Mouse (Mus musculus) megakaryocyte, adult 5-6 weeks (primary cell): Measurements from ENCODE around the gene Cenpt. TPM values are rescaled to one million over a fixed set of nuclear protein-coding genes. Genes with fewer than 3 reads are reported as not detected.
"Not testable (repeated sequence)": the region's sequence is repeated elsewhere in the genome, so short reads cannot be mapped to it uniquely, and the experiment has no call there.

Experiments
- ATAC-seq: 2 replicates; pipeline ENCODE4 v1.8.0; 2016; ENCODE audit warnings: mild to moderate bottlenecking, inconsistent platforms; ENCODE audit not compliant: poor library complexity, severe bottlenecking
- total RNA-seq, 2 experiments: library from RNA; stranded (forward) in 1 of 2; stranded (reverse) in 1 of 2; fragments of 153-499, 151-499 nt in 1 of 2; fragments of 221-1000, 200-1000 nt in 1 of 2; gene quantifications; 2 replicates each; pipeline versions ENCODE4 v1.2.3 to v1.2.4; 2015 to 2017

The Cenpt gene
- total RNA-seq, 2 experiments from 2014 or later: 12.4 to 16.7 TPM

DNA sequence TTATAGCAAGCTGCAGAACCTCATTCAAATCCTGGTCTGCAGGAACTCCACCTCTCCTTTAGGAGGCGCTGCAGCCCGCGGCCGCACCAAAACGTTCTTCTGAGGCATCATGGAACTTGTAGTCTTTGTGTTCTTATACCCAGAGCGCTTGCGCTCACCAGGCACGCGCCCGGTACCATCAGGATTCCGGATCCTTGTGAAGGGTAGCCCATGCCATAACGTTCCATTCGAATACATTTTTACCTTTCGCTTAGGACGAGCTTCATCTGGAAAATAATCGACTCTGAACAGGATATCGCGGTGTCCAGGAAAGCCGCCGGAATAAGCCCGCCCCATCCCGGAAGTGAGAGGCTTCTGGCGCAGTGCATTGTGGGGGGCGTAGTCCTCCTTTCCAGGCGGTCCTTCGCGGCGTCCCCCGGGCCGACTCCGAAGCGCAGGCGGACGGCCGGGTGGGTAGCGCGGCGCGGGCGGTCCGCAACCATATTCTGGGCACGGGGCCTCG is 1.7 kb upstream of the Cenpt start, which contains the start of gene Thap11:
Gene Thap11 (plus strand): TSS at position 418 of the 502 bp plus-strand sequence.
- peak; percentile 74 for ATAC-seq

DNA sequence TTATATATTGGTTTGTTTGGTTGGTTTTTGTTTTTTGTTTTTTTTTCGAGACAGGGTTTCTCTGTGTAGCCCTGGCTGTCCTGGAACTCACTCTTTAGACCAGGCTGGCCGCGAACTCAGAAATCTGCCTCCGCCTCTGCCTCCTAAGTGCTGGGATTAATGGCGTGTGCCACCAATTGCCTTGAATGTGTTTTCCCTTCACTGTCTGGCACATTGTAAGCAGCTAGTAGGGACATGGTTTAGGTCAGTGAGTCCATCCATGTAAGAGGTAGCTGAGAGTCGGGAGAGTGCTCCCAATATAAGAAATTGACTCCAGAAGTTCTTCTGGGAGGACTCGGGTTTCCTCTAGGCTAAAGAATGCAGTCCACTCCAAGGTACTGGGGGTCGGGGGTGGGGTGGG is 1.2 kb upstream of the Cenpt start:
- no peak for ATAC-seq

DNA sequence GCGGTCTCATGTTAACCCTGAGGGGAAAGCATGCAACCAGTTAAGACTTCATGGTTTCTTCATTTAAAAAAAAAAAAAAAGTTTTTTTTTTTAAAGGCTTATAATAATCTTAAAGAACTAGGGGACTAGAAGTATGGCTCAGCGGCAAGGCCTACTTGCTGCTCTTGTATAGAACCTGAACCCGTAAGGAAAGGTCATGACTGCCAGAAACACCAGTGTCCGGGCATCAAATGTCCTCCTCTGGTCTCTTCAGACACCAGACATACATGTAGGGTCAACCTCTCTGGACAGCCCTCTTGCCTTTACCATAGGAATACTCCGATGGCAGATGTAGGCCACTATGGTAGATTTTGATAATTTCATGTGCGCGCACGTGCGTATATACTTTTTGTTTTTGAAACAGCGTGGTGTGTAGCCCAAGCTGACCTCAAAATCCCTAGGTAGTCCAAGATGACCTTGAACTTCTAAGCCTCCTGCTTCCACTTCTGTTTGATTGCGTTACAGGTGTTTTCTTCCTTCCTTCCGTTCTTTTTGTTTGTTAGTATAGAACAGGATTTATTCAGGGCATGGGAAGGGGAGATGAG is 840 bp downstream of the Cenpt start:
- no peak for ATAC-seq

DNA sequence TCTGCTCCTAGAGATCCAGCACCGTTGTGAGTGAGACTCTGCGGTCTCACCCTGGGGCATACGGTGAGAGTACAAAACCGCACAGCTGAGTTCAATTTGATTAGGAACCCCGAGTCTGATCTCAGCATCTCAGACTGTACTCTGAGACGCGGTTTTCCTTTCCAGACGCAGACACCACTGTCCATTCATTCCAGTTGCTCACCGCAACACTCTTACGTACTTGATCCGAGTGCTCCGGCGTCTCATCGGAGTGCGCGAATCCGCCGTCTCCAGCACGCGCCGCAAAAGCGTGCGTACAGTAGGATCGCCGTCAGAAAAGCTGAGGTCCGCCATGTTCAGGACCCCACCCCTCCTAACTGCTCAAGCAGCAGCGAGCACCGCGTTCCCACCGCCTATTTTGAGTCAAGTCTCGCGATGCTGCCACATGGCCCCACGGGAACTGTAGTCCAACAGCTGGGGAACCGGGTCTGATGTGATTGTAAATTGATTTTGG is 1.4 kb downstream of the Cenpt start:
- ATAC-seq: peak; percentile 70

DNA sequence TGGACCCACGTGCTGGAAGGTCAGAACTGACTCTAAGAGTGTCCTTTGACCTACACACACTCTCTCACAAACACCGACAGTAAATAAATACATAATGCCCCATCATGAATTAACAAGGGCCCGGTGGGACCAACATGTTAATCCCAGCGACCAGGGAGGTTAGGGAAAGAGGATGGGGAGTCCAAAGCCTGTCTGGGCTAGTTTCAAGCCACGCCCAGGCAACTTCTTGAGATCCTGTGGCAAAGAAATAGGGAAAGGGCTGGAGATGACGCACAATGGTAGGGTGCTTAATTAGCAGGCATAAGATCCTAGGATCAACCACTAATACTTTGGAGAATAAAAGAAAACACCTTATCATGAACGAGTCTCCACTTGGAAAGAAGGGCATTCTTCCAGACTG is 2.5 kb downstream of the Cenpt start:
- ATAC-seq: no peak

DNA sequence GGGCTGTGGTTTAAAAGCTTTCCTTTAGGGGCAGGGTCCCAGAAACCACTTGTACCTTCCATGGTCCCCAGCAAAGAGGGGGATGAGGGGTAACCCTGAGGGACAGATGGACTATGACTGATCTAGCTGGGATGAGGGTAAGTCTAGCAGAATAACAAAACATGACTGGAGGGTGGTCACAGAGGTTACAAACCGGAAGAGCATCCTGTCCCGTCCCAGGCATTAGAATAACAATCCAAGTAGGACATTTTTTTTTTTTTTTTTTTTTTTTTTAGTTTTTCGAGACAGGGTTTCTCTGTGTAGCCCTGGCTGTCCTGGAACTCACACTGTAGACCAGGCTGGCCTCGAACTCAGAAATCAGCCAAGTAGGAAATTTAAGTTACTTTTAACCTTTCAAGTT is 3.1 kb downstream of the Cenpt start:
- no peak for ATAC-seq

DNA sequence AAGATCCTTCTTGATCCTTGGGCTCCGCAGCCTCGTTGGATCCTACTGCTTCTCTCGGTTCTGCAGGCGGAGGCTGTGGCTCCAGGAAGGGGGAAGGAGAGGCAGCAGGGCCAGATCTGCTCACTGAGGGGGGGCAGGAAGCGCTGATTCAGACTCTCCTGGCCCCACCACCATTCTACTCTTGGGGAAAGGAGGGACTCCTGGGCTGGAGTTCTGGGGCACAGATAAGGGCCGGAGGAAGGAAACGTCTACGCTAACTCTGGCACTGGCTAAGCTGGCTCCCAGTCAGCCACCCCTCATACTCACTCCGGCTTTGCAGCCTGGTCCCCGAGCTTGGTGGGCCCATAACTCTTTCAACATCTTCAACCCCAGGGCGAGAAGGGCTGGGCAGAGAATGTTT is 6.4 kb downstream of the Cenpt start:
- ATAC-seq: no peak

DNA sequence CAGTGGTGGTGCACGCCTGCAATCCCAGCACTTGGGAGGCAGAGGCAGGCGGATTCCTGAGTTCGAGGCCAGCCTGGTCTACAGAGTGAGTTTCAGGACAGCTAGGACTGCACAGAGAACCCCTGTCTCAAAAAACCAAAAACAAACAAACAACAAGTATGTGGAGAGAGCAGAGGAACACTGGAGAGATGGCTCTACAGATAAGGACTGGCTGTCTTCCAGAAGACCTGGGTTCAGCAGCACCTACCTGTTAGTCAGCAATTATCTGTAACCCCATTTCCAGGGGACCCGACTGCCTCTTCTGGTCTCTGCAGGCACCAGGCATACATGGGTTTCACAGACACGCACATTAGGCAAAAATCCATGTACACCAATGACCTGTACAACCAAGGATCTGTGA is 13.9 kb downstream of the Cenpt start:
- ATAC-seq: no peak

DNA sequence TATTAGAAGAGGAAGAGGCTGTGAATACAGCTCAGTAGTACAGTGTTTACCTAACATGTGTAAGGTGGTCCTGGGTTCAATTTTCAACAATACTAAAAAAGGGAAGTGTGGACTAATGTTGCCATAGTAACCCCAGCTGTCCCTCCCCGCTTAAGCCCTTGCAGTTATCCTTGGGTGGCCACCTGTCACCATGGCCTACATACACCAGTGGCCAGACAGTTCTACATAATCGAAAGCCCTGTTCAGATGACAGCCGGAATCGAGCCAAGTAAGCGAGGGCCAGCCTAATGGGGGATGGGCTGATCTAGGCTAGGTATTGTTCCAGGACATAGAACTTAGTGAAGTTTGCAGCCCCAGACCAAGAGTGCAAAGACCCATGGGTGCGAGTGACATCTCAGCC is 16.1 kb downstream of the Cenpt start:
- no peak for ATAC-seq

DNA sequence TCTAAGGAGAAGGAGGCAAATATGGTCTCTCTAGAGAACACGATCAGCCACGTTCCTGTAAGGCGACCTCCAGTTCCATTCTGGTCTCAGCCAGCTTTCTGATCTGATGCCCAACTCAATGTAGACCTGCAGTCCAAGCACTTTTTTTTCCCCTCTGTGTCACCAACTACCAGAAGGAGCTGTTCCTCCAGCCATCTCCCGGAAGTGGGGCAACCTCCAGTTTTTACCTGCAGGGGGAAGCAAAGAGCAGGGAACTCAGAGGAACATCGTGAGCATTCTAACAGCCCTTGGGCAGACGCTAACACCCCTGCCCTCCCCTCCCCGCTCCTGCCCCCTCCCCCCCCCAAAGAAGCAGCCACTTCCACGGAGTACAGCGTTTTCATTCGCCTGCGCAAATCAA is 17.8 kb downstream of the Cenpt start:
- ATAC-seq: peak; percentile 100

DNA sequence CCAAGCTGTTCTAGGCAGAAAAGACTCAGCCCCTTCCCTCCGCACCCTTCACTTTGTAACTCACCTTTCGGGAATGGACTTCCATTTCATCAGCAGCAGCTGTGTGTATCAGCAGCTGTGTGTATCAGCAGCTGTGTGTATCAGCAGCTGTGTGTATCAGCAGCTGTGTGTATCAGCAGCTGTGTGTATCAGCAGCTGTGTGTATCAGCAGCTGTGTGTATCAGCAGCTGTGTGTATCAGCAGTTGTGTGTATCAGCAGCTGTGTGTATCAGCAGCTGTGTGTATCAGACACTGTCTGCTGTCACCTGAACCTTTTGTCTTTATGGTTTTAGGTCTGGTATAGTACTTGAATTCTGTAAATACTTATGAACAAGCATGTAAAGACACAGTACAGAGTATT is 19.3 kb downstream of the Cenpt start:
- ATAC-seq: not testable (repeated sequence)

DNA sequence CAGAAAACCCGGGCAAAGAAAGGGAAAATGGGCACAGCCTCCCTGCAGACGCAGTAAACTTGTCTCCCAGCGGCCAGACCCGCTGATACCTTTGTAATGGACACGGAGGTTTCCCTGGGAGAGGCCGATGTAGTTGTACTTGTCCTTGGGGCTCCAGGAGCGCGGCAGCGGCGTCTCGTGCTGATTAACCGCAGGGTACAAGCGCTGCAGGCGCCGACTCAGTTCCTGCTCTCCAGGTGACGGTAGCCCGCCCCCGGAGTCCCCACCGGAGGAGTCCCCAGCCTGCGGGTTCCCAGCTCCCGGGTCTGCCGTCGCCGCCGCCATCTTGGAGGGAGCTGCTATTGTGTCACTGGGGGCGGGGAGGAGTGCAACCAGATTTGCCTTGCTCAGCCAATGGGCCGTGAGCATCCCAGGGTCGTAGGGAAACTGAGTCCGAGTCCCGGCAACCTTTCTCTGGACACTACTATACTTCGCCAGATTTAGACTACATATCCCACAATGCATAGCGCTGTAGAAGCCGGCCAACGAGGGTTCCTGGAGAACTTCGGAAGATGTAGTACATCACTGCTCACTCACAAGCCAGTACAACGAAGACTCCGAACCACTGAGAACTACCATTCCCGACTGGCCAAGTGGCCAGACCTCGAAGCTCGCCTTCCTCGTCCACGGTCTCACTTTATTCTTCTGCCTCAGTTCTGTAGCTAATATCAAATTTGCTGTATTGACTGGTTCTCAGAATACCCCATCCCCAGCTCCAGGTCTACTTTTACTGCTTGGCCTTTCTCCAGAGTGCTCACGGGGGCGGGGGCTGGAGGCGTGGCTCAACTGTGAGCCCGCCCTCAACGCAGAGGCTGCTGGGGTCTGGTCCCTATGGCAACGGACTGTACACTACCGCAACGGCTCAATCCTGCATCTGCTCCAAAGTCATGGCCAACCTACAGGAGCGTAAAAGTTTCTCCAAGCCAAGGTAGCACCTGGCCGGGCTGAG is 25.9 kb downstream of the Cenpt start, which contains the start of the genes Ranbp10 and Tsnaxip1:
Gene Ranbp10 (minus strand): TSS at position 490 of the 988 bp plus-strand sequence.
Gene Tsnaxip1 (plus strand): TSS at position 871 of the 988 bp plus-strand sequence.
- peak; percentile 95 for ATAC-seq

DNA sequence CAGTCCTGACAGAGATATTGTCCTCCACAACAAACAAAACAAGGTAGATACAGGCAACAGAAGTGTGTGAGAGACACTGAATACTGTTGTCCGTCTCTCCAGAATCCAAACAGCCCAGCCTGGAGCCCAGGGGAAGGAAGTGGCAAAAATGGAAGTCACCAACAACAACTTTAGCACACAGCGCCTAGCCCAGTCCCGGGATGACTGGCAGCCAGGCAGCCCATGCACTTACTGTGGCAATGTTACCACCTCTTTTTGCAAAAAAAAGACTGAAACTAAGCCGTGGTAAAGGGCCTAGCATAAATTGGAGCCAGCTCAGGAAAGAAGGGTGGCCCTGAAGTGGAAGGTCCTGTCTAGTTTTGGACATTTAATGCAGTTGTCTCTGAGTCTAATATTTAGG is 26.7 kb downstream of the Cenpt start:
- no peak for ATAC-seq

DNA sequence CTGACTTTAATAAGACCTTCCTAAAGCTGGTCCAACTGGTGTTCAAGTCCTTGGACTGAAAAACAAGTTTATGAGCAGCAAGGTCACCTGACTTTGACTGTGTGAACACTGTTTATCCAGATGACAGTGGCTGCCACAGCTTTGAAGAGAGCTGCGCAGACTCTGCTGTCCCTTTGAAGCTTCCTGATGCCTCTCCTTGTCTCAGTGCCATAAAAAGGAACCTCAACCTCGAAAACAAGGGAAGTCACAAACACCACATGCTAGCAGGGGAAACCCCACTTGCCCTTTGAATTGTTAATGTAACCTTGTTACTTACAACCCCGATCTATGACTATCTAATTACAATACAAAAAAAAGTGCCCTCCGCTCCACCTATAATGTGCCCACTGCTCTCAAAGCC is 27.6 kb downstream of the Cenpt start:
- ATAC-seq: no peak

DNA sequence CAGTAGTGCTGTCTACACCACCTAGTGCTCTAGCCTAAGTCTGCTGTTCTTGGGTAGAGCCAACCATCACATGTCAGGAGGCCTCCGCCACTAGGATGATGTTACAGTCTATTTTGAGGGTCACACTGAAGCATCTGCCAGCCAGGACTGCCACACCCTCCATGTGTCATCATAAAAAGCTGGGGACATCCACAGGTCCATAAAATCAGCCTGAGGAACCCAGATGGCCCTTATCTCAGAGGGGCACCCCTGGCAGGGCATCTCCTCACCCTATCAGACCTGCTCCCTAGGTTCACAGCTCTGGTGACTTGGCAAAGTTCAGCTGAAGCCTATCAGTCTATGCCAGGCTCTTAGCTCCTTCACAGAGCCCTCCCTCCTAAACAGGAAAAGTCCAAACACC is 32.2 kb downstream of the Cenpt start:
- peak; percentile 59; the same call in 1 of the 2 replicates for ATAC-seq

DNA sequence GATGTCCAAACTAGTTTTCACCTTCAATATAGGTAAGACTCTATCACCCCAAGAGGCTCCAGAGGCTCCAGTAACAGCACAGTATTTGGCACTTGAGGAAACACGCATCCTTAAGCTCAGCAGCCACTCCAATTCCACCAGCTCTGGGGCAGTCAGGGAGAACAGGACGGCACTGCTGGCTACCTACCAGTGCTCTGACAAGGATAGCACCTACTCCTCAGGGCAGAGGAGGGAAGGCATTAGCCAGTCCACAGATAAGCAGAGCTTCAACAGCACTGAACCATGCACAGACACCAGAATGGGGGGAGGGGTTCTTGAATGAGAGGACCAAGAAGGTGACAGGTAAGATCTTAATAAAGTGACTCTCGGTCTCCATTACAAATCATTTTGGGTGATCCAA is 33.4 kb downstream of the Cenpt start:
- no peak for ATAC-seq

DNA sequence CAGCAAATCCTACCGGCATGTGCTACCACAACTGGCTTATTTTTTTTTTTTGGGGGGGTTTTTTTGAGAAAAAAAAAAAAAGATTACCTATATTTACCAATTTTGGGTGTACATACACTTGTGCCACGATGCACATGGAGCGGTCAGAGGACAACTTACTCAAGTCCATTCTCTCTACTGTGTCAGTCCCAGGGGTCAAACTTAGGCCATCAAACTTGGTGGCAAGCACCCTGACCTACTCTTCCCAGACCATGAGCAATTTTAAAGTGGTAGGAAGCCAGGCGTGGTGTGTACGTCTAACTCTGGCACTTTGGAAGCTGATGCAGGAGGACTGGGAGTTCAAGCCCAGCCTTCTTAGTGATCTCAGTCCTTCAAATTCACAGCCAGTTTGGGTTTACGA is 39.8 kb downstream of the Cenpt start:
- no peak for ATAC-seq

DNA sequence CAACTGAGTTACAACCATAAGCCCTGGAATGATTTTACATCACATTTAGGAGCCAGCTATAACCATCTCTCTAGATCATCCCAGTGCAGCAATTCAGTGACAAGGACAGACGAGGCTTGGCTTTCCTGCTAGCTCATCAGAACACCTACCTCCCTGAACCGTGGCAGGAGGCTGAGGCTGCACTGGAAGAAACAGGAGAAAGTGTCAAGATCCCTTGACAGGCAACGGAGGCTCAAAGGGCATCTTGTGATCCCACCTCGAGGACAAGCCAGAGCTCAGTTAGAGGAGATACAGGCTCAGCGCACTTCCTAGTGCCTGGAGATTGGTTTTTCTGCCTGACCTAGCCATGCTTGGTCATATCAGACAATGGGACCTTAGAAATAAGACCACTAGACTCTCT is 40.6 kb downstream of the Cenpt start:
- no peak for ATAC-seq

DNA sequence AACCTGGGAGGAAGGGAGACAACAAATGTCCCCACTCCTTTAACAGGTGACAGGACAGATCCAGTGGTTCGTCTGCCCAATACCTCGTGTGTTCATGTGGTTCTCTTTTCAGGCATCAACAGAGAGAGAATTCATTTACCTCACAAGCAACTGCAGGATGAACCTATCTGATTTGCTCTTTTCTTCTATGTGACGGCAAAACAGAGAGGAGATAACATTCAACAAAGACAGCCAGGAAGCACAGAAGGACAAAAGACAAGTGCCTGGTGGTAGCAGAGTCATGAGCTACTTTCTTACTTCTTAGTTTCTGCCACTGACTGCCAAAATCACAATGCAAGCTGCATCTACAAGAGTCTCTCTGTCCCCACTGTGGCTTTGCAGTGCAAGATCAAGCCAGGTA is 41.5 kb downstream of the Cenpt start:
- ATAC-seq: no peak

DNA sequence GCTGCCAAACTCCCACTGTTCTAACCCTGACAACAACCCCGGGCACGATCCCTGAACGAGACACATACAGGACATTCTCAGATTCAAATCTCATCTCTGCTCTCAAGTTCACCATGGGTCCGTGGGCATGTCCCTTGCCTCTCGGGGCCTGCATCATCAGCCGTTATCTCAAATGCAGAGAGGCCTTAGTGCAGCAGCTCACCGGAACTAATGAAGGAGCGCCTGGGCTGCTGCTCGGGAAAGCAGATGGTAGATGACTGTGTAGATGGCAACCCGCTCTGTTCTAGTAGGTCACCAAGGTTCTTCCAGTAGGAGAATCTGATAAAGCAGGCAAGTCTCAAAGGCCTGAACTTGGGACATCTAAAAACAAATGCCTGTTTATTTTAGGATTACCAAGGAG is 42.0 kb downstream of the Cenpt start:
- ATAC-seq: no peak

DNA sequence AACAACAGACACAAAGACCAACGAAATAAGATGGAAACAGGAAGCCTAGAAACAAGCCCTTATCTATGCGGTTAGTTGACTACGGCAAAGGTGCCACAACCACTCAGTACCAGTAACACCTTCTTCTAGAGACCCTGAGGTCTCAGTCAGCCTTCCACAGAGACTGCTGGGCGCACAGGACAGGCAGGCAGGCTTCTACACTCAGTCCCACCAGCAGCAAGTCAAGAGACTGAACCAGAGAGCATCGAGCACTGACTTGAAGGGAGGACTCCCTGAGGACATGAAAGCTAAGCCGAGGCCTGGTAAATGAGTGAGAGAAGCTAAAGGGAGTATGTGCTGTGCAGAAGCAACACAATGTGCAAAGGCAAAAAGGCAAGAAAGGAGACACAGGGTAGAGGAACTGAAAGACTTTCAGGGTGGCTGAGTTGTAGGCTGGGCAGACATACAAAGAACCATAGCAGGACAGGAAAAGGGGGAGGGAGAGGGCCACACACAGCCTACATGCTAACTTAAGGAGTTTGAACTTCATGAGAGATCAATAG is 42.8 kb downstream of the Cenpt start:
- ATAC-seq: peak; percentile 74
